Mouse (Mus musculus): Measurements from ENCODE around the gene Larp7.

DNA sequence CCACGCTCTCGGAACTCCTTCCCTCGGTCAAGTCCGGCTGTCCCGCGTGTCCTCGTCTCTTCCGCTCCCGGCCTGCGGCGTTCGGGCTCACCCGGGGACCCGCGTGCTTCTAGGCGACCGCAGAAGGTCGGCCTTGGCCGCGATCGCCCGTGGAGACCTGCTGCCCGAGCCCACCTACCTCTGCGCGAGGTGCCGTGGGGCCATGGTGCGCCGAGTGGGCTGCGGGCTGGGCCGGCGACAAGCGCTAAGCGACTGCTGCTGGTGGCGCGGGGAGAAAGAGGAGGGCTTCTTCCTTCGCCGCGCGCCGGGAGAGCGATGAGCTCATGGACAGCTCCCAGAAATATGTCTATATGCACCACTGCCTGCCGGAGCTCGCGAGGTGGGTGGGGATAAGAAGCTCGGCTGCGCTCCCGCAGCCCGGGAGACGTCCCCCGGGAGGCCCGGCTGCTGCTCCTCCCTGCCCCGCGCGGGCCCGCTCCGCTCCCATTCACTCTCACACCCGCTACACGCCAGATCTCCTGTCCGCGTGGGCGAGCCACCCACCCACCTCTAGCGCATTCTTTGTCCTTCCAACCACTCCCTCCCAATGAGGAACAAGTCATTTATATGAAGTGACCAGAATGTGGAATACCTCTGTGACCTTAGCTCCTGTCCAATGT lies 54.3 kb downstream of the Larp7 start, which contains the start of gene Ank2:
- no peak for TF ChIP-seq POLR2A (IDR thresholded peaks at IDR 0.05; ENCODE audit: low read depth, low read length)
- TF ChIP-seq CTCF (conservative IDR thresholded peaks at IDR 0.05; ENCODE audit: insufficient read depth, insufficient read length, low read depth, low read length), result no peak
